Mouse (Mus musculus): ENCODE measurements around the gene 2610318N02Rik. TPM values are rescaled to one million over a fixed set of nuclear protein-coding genes. Genes with fewer than 3 reads are reported as not detected.
"Not testable (repeated sequence)": the region's sequence is repeated elsewhere in the genome, so short reads cannot be mapped to it uniquely, and the experiment has no call there.

2610318N02Rik gene
- polyA plus RNA-seq (2015; fragmentation: Nextera tagmentation; extraction: Ambion mirVana): 13.2 and 18.4 TPM in 2 replicates

DNA sequence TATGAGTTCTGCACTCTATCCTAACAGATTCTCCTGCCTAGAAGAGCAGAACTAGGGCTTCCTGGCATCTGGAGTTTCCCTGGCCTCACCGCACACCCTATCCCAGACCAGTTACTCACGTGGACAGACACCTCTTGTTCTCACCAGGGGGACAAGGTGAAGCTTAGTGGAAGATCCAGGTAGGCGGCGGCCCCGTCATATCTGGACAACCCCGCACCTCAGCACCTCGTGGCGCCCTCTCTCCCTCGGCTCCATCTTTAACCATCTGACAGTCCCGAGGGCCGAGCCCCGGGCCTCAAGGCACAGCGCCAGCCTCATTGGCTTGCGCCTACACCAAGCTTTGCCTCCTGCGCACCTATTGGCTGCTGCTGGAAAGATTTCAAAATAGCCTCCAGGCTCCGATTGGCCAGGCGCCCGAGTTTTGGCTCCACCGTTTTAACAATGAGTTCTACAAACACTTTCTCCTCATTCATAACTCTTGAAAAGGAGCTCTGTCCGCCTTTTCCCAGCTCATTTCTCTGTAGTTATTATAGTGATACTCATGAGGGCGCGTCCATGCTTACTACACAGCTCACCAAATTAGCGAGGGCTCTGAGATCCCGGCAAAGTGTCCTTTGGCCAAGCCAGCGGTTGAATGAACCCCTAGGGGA lies at the start of gene 2610318N02Rik:
Gene 2610318N02Rik (minus strand): TSS at position 297 of the 650 bp plus-strand sequence.
- peak; percentile 79 for ATAC-seq (replicated peaks; ENCODE audit: insufficient number of reproducible peaks, insufficient read depth, low FRiP score, low read depth)
- peak within 1 kb of the TSS; percentile 53; the same call in 1 of the 2 replicates for H3K27ac ChIP-seq

GRCm38 (mm10) chr16:17168049-17168448 lies 43.1 kb upstream of the 2610318N02Rik start:
- WGBS: 91% methylated on average over 5 of the region's 5 CpGs
- ATAC-seq (replicated peaks; ENCODE audit: insufficient number of reproducible peaks, insufficient read depth, low FRiP score, low read depth): no peak
- peaks cover 39% of the 10 kb centered on the region for H3K36me3 ChIP-seq
- no peak overlapping the region for H3K4me2 ChIP-seq
- H3K27me3 ChIP-seq: no peaks in the 10 kb centered on the region
- no peaks in the 10 kb centered on the region for H3K9me3 ChIP-seq (replicated peaks)
- H3K27ac ChIP-seq: no peak overlapping the region
- H3K9ac ChIP-seq: no peak overlapping the region
- no peaks in the 10 kb centered on the region for H3K4me1 ChIP-seq (replicated peaks)
- H3K4me3 ChIP-seq: no peak overlapping the region

More for the DNA sequence above, at the start of gene 2610318N02Rik:
- H3K4me2 ChIP-seq: peak within 1 kb of the TSS; percentile 92
- peak within 1 kb of the TSS; percentile 65 for H3K9ac ChIP-seq
- peaks cover 21% of the 10 kb centered on the region for H3K4me1 ChIP-seq (replicated peaks)
- H3K27me3 ChIP-seq: no peaks in the 10 kb centered on the region
- 0 out of 2 replicates have a peak, but pooled peaks cover 3% of the 10 kb centered on the region for H3K36me3 ChIP-seq
- H3K9me3 ChIP-seq (replicated peaks): no peaks in the 10 kb centered on the region
- under 1% methylated on average over 25 of the region's 25 CpGs for WGBS
- H3K4me3 ChIP-seq: peak within 1 kb of the TSS; percentile 61

- H3K9me3 ChIP-seq (replicated peaks): no peaks in the 10 kb centered on the region
- ATAC-seq (replicated peaks; ENCODE audit: insufficient number of reproducible peaks, insufficient read depth, low FRiP score, low read depth): no peak
- H3K9ac ChIP-seq: no peak overlapping the region
- H3K27ac ChIP-seq: no peak overlapping the region
- no peak overlapping the region for H3K4me2 ChIP-seq
- peaks cover 31% of the 10 kb centered on the region for H3K36me3 ChIP-seq
- no peaks in the 10 kb centered on the region for H3K4me1 ChIP-seq (replicated peaks)
- no peaks in the 10 kb centered on the region for H3K27me3 ChIP-seq
- no peak overlapping the region for H3K4me3 ChIP-seq
These were observed 42.2 kb upstream of the 2610318N02Rik start for GRCm38 (mm10) chr16:17167179-17167578.

- H3K9ac ChIP-seq; H3K9me3 ChIP-seq (replicated peaks); H3K27me3 ChIP-seq; H3K4me3 ChIP-seq; H3K4me2 ChIP-seq; H3K4me1 ChIP-seq (replicated peaks); H3K27ac ChIP-seq; ATAC-seq (replicated peaks; ENCODE audit: insufficient number of reproducible peaks, insufficient read depth, low FRiP score, low read depth): not testable (repeated sequence)
- 89% methylated on average over 1 of the region's 1 CpGs for WGBS
- H3K36me3 ChIP-seq: peaks cover 27% of the 10 kb centered on the region
These were observed 40.5 kb upstream of the 2610318N02Rik start for GRCm38 (mm10) chr16:17165478-17165877.

- Histone ChIP-seq H3K9me3 (replicated peaks) (no peaks in the 10 kb centered on the region), H3K4me1 (replicated peaks) (no peaks in the 10 kb centered on the region), H3K27me3 (no peaks in the 10 kb centered on the region), H3K9ac (no peak overlapping the region), H3K4me3 (no peak overlapping the region), H3K4me2 (no peak overlapping the region), H3K27ac (no peak overlapping the region; the same call in 1 of the 2 replicates), H3K36me3 (peaks cover 47% of the 10 kb centered on the region)
- ATAC-seq (replicated peaks; ENCODE audit: insufficient number of reproducible peaks, insufficient read depth, low FRiP score, low read depth): no peak
- WGBS: 78% methylated on average over 2 of the region's 2 CpGs
These were observed 29.4 kb upstream of the 2610318N02Rik start for GRCm38 (mm10) chr16:17154346-17154745.

DNA sequence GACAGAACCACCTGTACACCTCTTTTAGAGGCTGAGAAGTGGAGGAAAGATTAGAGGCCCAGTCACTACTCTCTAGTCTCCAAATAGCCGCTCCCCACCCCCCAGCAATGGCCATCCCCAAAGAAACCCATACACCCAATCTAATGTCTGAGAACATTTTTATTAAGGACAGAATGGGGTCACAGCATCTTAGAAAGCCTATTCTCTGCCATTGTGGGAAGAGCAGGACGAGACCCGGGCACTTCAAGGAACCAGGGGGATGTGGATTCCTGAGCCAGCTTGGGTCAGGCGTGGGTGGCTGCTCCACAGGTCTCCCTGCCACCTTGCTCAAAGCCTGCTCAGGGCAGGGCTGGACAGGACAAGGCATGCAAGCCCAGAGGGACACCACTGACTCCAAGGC lies 26.9 kb upstream of the 2610318N02Rik start:
- H3K4me2 ChIP-seq: no peak overlapping the region
- no peak for ATAC-seq (replicated peaks; ENCODE audit: insufficient number of reproducible peaks, insufficient read depth, low FRiP score, low read depth)
- peaks cover 25% of the 10 kb centered on the region for H3K36me3 ChIP-seq
- no peaks in the 10 kb centered on the region for H3K9me3 ChIP-seq (replicated peaks)
- no peak overlapping the region for H3K4me3 ChIP-seq
- no peak overlapping the region for H3K27ac ChIP-seq
- no peak overlapping the region for H3K9ac ChIP-seq
- H3K27me3 ChIP-seq: 0 out of 2 replicates have a peak, but pooled peaks cover 3% of the 10 kb centered on the region
- H3K4me1 ChIP-seq (replicated peaks): peaks cover 15% of the 10 kb centered on the region
- WGBS: 92% methylated on average over 4 of the region's 4 CpGs

DNA sequence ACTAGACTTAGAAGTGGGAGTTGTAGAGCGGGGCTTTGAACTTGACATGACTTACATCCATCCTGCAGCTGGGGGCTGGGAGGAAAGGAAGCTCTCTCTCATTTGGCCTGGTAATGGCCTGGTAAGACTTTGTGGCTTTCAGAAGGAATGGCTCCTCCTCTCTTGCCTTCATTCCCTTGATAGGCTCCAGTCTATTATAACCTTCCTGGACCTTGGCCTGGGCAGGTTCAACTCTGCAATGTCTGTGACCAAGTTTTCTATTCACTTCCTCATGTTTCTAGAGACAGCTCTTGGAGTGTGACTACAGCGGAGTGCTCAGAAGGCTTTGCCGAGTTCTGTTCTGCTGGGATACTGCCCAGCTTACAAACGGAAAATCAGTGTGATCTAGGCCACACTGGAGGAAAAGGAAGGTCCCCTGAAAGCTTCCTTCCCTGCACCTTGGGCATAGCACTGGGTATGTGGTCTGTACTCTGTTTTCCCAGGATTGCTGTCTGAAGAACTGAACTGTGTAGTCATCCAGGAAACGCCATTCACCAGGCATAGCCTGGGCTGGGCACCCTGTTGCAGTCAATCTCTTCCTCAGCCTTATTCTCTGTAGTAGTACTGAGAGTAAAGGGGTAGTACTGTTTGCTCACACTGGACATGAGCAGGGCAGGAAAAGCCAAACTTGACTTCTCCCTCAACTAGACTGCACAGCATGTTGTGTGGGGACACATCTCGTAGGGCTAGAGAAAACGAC lies 25.7 kb upstream of the 2610318N02Rik start:
- H3K27me3 ChIP-seq: 0 out of 2 replicates have a peak, but pooled peaks cover 3% of the 10 kb centered on the region
- peaks cover 25% of the 10 kb centered on the region for H3K36me3 ChIP-seq
- no peak for ATAC-seq (replicated peaks; ENCODE audit: insufficient number of reproducible peaks, insufficient read depth, low FRiP score, low read depth)

GRCm38 (mm10) chr16:17148084-17148483 lies 23.1 kb upstream of the 2610318N02Rik start:
- Histone ChIP-seq H3K27me3 (0 out of 2 replicates have a peak, but pooled peaks cover 3% of the 10 kb centered on the region), H3K4me1 (replicated peaks) (peaks cover 16% of the 10 kb centered on the region), H3K36me3 (peaks cover 10% of the 10 kb centered on the region; the same call in 1 of the 2 replicates), H3K9me3 (replicated peaks) (no peaks in the 10 kb centered on the region), H3K27ac (no peak overlapping the region), H3K9ac (no peak overlapping the region), H3K4me2 (peak overlapping the region; percentile 99), H3K4me3 (peak overlapping the region; percentile 70)
- 13% methylated on average over 16 of the region's 16 CpGs for WGBS
- ATAC-seq (replicated peaks; ENCODE audit: insufficient number of reproducible peaks, insufficient read depth, low FRiP score, low read depth): no peak

More for the DNA sequence above, 25.7 kb upstream of the 2610318N02Rik start:
- H3K27ac ChIP-seq: no peak overlapping the region
- 83% methylated on average over 7 of the region's 7 CpGs for WGBS
- peaks cover 16% of the 10 kb centered on the region for H3K4me1 ChIP-seq (replicated peaks)
- H3K4me2 ChIP-seq: no peak overlapping the region
- no peaks in the 10 kb centered on the region for H3K9me3 ChIP-seq (replicated peaks)
- no peak overlapping the region for H3K4me3 ChIP-seq
- no peak overlapping the region for H3K9ac ChIP-seq

GRCm38 (mm10) chr16:17147391-17147929 lies 22.5 kb upstream of the 2610318N02Rik start:
- H3K9ac ChIP-seq: peak overlapping the region; percentile 58
- H3K4me3 ChIP-seq: peak overlapping the region; percentile 70
- H3K36me3 ChIP-seq: peaks cover 5% of the 10 kb centered on the region; the same call in 1 of the 2 replicates
- H3K4me2 ChIP-seq: peak overlapping the region; percentile 99
- H3K27ac ChIP-seq: no peak overlapping the region
- WGBS: under 1% methylated on average over 41 of the region's 41 CpGs
- 0 out of 2 replicates have a peak, but pooled peaks have one; percentile 21 for ATAC-seq (replicated peaks; ENCODE audit: insufficient number of reproducible peaks, insufficient read depth, low FRiP score, low read depth)
- H3K9me3 ChIP-seq (replicated peaks): no peaks in the 10 kb centered on the region
- 0 out of 2 replicates have a peak, but pooled peaks cover 3% of the 10 kb centered on the region for H3K27me3 ChIP-seq
- peaks cover 16% of the 10 kb centered on the region for H3K4me1 ChIP-seq (replicated peaks)

GRCm38 (mm10) chr16:17146772-17147235 lies 21.8 kb upstream of the 2610318N02Rik start, which contains the start of gene Ccdc116:
Gene Ccdc116, minus strand, starts transcription at chr16:17147229.
- Histone ChIP-seq H3K4me3 (peak within 1 kb of the TSS; percentile 70), H3K9ac (peak within 1 kb of the TSS; percentile 58), H3K36me3 (no peaks in the 10 kb centered on the region), H3K27me3 (0 out of 2 replicates have a peak, but pooled peaks cover 3% of the 10 kb centered on the region), H3K4me2 (peak within 1 kb of the TSS; percentile 99), H3K27ac (no peak within 1 kb of the TSS), H3K9me3 (replicated peaks) (no peaks in the 10 kb centered on the region), H3K4me1 (replicated peaks) (peaks cover 16% of the 10 kb centered on the region)
- under 1% methylated on average over 34 of the region's 34 CpGs for WGBS
- ATAC-seq (replicated peaks; ENCODE audit: insufficient number of reproducible peaks, insufficient read depth, low FRiP score, low read depth): peak; percentile 84

DNA sequence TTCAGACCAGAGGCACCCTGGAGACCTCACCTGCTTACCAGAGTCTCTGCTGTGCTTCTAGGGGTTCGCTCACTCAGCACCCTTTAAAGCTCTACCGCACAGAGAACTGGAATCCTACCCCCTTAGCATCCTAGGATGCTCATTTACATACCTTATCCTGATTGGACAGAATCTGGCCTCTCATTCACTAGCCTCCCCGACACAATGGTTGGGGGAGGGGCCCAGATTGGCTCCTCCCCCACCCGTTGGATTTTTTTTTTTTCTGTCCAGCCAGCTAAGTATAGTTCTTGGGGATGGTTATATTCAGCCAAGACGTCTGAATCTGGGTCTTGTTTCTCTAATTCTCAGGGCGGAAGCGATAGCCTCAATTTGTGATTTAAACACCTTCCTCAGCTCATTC lies 19.4 kb upstream of the 2610318N02Rik start, which contains the start of gene Ydjc:
Gene Ydjc (plus strand): TSS at position 283 of the 400 bp plus-strand sequence.
- Histone ChIP-seq H3K9ac (no peak within 1 kb of the TSS), H3K27ac (no peak within 1 kb of the TSS), H3K4me2 (no peak within 1 kb of the TSS), H3K4me1 (replicated peaks) (peaks cover 16% of the 10 kb centered on the region), H3K9me3 (replicated peaks) (no peaks in the 10 kb centered on the region), H3K27me3 (0 out of 2 replicates have a peak, but pooled peaks cover 3% of the 10 kb centered on the region), H3K4me3 (no peak within 1 kb of the TSS), H3K36me3 (no peaks in the 10 kb centered on the region)
- ATAC-seq (replicated peaks; ENCODE audit: insufficient number of reproducible peaks, insufficient read depth, low FRiP score, low read depth): no peak
- WGBS: 28% methylated on average over 7 of the region's 7 CpGs
